Mouse (Mus musculus) left cerebral cortex, adult 11 months (tissue): ENCODE results near the gene Ddx19a.
"Not testable (repeated sequence)": the region's sequence is repeated elsewhere in the genome, so short reads cannot be mapped to it uniquely, and the experiment has no call there.

Source experiments
- DNase-seq: peaks from one replicate; pipeline ENCODE4 v3.0.0; 2022; ENCODE audit warnings: low spot score

Gene Ddx19a

DNA sequence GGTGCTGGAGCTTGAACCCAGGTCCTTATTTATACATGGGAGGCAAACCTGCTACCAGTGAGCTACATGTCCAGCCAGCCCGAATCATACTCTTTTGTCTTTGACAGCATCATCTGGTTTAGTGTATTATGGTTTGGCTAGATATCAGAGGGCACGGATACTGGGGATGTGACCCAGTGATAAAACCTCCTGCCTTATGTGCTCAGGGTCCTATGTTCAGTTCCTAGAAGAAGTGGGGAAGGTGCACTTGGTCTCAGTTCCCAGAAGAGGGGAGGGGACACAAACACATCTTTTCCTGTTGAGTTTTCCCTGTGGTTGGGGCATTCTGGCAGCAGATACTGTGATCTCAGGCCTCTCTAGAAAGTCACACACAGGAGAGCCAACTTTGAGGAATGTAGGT lies 64.3 kb downstream of the Ddx19a start:
- no peak for DNase-seq

GRCm38 (mm10) chr8:110932444-110932843 lies 65.2 kb downstream of the Ddx19a start:
- DNase-seq: no peak

DNA sequence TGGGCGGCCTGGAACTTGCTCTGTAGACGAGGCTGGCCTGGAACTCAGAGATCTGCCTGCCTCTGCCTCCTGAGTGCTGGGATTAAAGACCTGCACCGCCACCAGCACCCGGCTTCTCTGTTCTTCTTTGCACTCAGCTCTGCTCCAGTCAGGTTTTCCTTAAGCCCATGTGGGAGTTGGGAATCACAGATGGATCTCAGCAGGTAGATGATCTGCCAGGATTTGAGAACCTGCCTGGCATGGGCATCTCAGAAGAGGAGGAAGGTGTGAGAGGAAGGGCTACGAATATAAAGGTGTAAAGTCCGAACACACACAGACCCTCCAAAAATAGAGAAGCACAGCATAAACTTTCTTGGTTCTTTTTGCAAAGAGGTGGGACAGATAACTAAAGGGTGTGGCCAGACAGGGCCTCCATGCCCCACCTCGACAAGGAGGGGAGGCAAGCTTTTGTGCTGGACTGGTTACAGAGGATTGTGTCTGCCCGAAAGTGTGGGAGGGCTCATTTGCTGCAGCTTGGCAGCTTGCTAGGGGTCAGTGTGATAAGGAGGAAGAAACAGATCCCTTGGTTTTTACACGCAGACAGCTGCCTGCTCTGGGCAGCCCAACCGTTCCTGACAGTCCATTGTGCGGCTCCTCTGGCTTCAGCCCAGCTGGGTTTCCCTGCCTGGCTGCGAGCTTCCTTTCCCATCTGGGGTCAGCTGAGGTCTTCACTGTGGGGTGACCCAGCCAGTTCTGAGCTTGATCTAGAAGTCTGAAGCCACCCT lies 66.2 kb downstream of the Ddx19a start:
- DNase-seq: no peak

DNA sequence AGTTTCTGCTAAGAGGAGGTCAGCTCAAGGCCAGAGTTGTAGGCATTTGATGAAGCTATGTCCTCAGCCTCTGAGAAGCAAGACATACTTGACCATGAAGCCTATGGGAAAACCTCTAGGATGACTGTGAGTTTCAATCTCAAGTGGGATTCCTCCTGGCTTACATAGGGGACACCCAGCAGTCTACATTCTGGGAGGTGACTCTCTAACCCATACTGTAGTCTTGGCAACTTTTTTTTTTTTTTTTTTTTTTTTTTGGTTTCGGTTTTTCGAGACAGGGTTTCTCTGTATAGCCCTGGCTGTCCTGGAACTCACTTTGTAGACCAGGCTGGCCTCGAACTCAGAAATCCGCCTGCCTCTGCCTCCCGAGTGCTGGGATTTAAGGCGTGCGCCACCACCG lies 67.9 kb downstream of the Ddx19a start:
- not testable (repeated sequence) for DNase-seq

GRCm38 (mm10) chr8:110929066-110929465 lies 68.5 kb downstream of the Ddx19a start:
- DNase-seq: no peak

DNA sequence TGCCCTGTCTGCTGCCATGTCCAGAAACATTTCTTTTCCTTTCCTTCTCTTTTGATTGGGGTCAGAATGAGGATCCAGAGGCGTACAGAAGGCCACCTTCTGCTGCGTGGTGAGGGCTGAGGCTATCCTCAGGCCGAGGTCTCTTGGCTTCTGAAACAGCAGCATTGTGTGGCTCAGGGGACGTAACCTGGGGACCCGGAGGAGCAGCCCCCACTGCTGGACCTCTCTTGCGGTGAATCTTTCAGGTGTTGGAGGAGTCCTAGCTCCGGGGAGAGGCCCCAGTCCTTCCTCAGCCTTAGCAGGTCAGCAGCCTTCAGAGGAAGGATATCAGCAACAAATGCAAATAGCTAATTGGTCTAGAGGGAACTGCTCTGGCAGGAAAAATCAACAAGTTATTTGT lies 69.2 kb downstream of the Ddx19a start:
- DNase-seq: no peak

- no peak for DNase-seq
Observed at GRCm38 (mm10) chr8:110926690-110927089, 70.9 kb downstream of the Ddx19a start.

GRCm38 (mm10) chr8:110925691-110926140 lies 71.9 kb downstream of the Ddx19a start:
- no peak for DNase-seq
